Mouse (Mus musculus) cerebellum, postnatal 4 days (tissue): ENCODE results near the gene Ufsp1.
A peak's percentile ranks its signal among the peaks of the same experiment; 100 is the strongest.

Source experiments
- DNase-seq, 2 experiments: peaks; one replicate each; pipeline ENCODE4 v3.0.0; 2022; ENCODE audit warnings: low spot score in 2 of 2, mixed read lengths in 1 of 2

The Ufsp1 gene

DNA sequence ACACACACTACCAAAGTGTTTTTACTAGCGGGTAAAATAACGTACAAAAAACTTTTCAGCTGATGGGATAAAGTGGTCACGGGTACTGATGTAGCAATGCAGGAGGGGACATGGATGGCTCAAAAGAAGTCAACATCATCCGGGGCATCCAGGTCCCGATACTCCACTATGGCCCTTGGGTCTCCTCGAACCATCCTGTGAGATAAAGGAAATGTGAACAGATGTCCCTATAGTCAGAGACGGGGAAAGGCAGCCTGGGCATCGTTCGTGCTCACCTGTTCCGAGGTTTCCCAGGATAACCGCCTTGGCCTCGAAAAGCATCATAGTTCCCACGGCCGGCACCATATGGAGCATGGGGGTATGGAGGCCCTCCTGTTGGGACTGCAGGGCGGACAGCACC is 1.3 kb downstream of the Ufsp1 start:
- DNase-seq, result no peak

GRCm38 (mm10) chr5:137297126-137297525 is 2.7 kb downstream of the Ufsp1 start:
- DNase-seq, result no peak

DNA sequence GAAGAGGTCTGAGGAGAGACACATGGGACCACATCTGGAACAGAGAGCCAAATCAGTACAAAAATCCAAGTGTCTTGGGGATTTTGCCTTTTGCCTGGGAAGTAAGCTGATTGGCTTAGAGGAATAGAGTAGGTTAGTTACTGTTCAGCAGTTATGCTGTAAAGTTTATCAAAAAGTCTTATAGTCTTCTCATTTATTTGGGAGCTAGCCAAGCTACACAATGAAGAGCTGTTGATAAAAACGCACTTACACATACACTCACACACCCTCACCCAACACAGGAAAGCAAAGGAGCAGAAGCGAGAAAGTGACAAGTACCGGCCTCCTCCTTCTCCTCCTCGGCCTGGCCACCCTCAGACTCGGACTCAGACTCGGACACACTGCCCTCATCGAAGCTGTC is 4.8 kb downstream of the Ufsp1 start:
- DNase-seq, result no peak

DNA sequence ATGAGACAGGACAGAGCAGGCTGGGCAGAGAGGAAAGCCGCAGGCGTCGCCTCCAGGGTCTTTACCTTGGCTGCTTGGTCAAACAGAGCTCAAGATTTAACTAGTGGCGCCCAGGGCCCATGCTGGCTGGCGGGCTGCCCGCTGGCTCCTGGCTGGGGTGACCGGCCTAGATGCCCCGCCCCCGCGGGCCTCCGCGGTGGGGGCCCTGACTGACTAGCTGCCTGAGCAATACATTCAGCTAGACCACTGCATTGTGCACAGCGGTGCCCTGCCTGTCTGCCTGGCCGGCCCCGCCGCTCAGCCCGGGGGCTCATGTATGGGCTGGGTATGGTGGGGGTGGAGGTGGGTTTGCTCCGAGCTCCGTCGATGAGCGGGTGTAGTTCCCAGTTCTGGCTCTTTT is 6.8 kb downstream of the Ufsp1 start:
- DNase-seq, result no peak

DNA sequence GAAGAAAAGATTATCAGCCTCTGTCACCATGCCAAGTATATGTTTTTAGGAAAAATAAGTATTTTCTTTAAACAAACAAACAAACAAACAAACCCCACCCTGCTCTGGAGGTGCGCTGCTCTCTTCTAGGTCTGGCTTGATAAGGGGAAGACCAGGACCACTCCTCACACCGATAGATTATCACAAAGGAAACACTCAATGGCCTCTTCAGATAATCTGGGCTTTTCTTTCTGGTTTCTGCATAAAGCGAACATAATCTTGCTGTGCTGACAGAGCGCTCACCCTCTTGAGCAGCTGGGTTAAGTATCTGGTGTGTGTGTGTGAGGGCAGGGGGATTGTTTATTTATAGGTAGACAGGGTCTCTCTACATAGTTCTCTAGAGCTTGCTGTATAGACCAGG is 9.2 kb downstream of the Ufsp1 start:
- DNase-seq, result no peak

DNA sequence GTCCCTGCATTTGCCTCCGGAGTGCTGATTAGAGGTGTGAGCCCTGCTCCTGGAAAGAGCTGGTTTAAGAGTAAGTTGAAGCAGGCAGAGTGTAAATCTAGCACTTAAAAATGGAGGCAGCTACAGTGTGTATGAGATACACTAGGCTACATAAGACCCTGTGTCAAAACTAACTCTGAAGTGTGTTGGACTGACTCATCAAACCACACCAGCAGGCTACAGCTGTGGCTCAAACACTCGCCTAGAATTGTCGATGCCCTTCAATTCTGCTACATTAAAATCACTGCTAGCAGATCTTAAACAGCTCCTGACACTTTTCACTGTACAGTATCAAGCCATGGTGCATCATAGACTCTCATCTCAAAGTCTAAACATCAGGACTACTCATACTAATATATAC is 9.7 kb downstream of the Ufsp1 start:
- no peak for DNase-seq

- no peak for DNase-seq
Observed at GRCm38 (mm10) chr5:137304816-137305215, 10.4 kb downstream of the Ufsp1 start.

- no peak for DNase-seq
Observed at GRCm38 (mm10) chr5:137305822-137306221, 11.4 kb downstream of the Ufsp1 start.

DNA sequence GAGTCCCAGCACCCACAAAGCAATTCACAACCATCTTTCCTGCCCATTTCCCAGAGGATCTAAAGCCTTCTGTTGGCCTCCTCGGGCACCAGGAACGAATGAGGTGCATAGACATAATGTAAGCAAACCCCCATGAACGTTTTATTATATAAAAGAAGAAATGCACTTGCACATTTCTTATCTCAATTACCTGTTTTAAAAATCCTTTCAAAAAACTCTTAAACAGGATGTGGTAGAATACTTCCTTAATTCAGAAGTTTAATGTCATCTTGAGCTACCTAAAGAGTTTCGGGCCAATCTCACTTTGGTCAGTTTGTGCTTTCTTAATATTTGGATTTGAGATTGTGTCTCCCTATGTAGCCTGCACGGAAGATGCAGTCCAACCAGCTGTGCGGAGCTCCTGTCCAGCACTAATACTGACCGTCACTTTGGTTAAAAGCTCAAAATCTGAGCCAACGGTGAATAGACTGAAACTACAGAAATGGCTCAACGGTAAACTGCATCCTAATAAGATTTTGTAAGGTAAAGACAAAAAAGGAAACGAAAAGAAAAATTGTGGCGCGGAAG is 12.1 kb downstream of the Ufsp1 start:
- DNase-seq, result no peak

- peak; percentile 78 to 88 for DNase-seq
Observed at GRCm38 (mm10) chr5:137307071-137307912, 12.9 kb downstream of the Ufsp1 start, which contains the start of gene Srrt. TSS of gene Srrt (minus strand) at chr5:137307674.

GRCm38 (mm10) chr5:137308356-137308755 is 13.9 kb downstream of the Ufsp1 start:
- DNase-seq, result no peak

- no peak for DNase-seq
Observed at GRCm38 (mm10) chr5:137313466-137314192, 19.2 kb downstream of the Ufsp1 start.

DNA sequence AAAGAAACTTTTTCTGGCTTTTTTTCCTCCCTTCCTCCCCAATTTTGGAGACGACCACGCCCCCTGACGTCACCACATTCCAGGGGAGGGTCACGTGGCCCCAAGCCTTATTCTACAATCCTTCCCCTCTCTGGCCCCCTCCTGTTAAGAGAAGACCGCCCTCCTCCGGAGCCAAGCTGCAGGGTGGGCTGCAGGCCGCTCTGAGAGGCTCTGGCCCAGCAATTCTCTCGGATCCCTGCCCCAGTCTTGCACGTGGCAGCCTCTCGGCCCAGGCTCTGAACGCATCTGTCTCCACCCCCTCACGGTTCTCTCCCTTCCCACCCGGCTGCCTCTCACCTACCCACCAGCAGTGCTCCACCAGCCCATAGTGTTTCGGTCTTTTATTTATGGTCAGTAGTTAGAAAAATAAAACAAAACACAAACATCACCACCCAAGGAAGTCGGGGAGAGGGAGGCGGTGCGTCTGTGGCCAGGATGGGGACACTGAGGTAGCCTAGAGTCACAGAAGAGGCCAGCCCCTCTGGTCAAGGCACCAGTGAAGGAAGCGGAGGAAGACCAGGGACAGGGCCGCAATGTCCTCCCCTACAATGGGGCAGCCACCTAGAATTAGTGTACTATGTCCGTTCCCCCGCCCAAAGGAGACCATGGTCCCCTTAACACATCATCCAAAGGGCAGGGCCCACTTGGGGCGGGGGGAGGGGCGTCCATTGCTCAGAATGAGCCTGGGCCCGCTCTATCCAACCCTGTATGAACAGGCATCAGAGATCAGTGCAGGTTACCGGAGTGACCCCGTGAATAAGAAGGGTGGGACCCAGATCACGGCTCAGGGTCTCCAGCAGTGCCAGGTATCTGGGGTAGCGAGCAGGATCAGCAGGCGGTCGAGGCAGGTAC is 20.0 kb downstream of the Ufsp1 start, which contains the start of gene Trip6:
TSS of gene Trip6 (minus strand) at position 212 of the 891 bp plus-strand sequence.
- DNase-seq, result peak in 1 of 2 experiments; percentile 64

- no peak for DNase-seq
Observed at GRCm38 (mm10) chr5:137315084-137315903, 20.9 kb downstream of the Ufsp1 start.

DNA sequence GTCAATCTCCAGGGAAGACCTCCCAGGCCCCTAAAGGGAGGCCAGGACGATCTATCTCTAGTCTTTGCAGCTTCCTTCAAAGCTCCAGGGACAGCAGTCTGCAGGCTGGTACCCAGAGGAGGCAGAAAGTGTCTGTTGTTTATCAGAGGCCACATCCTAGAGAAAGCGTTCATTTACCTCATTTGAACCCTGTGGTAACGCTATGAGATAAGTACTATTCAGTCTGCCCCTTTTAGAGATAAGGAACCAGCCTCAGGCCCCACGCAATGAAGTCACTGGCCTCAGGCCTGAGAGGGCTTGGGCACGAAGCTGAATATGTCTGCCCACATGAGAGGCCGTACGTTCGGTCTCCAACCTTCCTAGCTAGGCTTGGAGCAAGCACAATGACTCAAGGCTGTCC is 22.9 kb downstream of the Ufsp1 start:
- no peak for DNase-seq

GRCm38 (mm10) chr5:137318570-137318969 is 24.1 kb downstream of the Ufsp1 start:
- no peak for DNase-seq

DNA sequence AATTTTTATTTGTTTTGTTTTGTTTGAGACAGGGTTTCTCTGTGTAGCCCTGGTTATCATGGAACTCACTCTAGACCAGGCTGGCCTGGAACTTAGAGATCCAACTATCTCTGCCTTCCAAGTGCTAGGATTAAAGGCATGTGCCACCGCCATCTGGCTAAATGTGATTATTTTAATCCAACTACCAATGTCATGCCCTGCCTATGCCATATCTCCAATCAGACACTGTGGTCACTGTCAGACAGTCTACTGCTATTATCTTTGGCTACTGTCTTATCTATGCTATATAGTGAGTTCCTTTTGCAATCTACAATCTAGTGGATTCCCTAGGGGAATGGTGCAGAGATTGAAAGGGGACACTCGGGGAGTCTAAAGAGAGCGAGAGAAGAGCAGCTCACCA is 26.6 kb downstream of the Ufsp1 start:
- DNase-seq, result no peak

GRCm38 (mm10) chr5:137330910-137331309 is 36.5 kb downstream of the Ufsp1 start:
- DNase-seq, result no peak

DNA sequence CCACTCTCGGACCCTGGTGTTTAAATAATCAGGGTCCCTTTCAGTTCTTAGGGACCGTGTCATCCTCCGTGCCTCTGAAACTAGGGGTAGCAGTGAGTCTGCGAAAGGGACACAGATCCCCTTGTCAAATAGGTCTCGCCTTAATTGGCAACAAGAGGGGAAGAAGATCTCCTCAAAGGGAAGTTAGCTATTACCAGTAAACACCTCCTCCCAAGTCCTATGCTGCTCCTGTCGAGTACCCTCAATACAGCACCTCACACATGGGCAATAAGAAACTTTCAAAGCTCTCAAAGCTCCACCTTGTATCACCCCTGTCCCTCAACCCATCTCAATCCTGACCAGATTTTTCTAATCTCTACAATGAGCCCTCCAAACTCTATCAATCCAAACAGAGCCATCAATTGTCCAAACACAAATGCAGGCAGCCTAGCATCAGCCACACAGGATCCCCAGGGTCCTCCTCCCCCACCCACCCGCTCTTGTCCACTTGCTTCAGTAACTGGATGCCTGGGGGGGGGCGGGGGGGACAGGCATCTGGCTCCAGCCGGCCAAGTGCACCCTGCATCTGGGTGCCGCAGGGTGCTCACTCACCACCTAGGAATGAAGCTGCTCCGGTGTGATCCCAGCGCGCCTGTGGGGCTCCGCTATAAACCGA is 38.6 kb downstream of the Ufsp1 start:
- no peak for DNase-seq

GRCm38 (mm10) chr5:137333512-137334174 is 39.2 kb downstream of the Ufsp1 start, which contains the start of gene Slc12a9:
TSS of gene Slc12a9 (minus strand) at chr5:137333597.
- DNase-seq, result peak; percentile 76 to 93
